Mouse (Mus musculus) inflammation-experienced regulatory T-cells, adult 6 months (primary cell): Measurements from ENCODE around the gene Fermt3. TPM values are rescaled to one million over a fixed set of nuclear protein-coding genes. Genes with fewer than 3 reads are reported as not detected.
"Not testable (repeated sequence)": the region's sequence is repeated elsewhere in the genome, so short reads cannot be mapped to it uniquely, and the experiment has no call there.

ENCODE experiments used
- ATAC-seq: one replicate; pipeline ENCODE4 v1.8.0; 2017
- polyA plus RNA-seq, 3 experiments: library from polyadenylated mRNA; unstranded; fragments of 100-300 nt; shearing (Covaris generic); gene quantifications; one replicate each; pipeline ENCODE4 v1.2.1; 2017

Fermt3 gene
- polyA plus RNA-seq, 3 experiments from 2014 or later: 253 to 288 (median 257) TPM

DNA sequence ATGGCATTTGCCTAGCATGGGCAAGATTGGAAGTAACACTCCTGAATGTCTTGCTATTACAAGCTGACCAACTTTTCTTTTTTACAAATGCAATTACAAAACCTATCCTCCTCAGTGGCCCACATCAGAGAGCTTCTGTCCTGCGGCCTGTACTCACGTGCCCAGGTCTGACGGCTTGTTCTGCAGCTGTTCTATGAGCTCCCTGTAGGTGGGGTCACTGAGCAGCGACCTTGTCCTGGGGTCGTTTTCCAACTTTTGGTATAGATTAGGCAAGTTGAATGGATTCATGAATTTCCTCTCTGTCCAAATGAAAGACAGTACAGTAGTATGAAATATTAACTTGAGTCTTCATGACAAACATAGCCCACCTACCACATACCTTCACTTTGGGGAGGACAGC lies 14.7 kb upstream of the Fermt3 start:
- ATAC-seq: no peak

DNA sequence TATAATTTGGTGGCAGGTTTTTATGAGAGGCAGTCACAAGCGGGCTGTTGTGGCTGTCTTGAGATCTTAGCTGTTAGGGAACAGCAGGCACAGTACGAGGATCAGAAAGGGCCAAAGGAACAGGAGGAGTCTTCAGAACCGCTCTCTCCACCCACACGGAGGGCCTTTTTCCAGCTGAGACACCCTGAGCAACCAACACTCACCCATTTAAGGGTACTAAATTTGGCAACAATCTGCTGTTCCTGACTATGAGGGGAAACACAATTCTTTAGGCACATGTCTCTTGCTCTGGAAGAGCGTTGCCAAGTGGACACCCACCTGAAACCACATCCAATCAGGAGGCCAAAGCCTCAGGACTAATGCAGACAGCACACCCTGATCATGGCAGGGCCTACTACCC lies 10.3 kb upstream of the Fermt3 start:
- ATAC-seq: no peak

DNA sequence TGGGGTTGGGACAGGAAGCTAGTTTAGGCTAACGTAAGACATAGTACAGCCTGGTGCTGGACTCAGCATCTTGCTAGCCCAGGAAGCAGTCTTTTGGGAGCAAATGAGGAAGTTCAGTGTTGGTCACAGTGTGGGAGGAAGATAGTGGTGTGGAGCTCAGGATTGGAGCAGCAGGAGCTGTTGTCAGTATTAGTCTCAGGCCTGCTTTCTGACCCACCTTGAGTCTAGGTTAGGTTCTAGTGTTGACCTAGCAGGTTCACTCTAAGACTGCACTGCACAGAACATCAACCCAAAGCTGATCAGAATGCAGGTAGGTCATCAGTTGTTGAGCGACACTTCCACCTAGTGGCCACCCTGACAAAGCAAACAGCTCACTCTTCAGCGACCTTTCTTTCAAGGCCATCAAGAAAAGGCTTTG lies 964 bp upstream of the Fermt3 start:
- ATAC-seq: peak; percentile 43

DNA sequence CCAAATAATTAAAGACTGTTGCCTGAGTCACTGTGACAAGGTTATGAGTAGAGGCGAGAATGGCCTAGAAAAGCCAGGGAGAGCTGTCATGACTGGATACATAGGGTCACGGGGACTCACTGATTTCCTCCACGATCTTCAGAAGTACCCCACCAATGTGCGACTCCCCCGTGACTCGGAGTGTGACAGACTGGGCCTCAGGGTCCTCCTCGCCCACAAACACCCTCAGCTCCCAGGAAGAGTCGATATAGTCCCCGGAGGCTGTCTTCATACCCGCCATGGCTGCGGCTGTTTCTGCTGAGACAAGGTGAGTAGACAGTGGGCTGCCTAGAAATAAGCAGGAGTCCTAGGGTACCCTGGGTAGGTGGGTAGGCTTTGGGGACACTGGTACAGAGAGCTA lies 723 bp downstream of the Fermt3 start:
- no peak for ATAC-seq

DNA sequence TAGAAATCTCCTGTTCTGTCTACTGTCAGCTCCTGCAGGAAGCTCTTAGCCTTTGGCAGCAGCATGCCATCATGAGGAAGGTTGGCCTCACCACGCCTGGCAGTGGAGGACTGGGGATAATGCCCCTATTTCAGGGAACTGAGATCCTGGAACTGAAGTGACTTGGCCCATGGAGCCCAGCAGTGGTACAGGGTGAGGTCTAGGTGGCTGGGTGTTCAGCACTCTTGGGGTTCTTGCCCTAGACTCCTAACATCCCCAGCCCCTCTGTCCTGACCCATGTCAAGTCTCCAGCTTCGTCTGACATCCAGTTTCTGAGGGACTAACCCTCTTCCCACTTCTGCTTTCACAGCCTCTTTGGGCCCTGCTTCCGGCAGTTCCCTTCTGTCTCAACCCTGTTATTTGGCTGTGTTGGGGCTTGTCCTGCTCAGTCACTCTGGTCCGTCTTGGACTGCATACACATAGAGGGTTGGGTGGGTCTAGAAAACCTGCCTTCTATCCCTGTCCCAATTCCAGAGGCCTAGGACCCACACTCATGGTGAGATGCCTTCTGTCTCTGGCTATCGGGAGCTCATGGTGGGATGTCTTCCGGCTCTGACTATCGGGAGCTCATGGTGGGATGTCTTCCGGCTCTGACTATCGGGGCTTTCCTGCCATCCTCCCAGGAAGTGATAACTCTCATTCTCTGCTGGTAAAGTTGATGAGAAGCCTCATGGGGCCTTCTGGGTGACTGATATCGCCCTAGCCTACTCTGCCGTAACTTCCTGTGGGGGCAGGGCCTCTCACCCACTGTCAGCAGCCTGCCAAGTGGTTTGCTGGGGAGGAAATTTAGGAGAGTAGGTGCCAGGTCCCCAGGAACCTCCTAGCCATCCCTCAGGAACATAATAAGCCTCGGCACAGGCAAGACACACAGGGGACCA lies 1.5 kb downstream of the Fermt3 start:
- peak; percentile 74 for ATAC-seq

DNA sequence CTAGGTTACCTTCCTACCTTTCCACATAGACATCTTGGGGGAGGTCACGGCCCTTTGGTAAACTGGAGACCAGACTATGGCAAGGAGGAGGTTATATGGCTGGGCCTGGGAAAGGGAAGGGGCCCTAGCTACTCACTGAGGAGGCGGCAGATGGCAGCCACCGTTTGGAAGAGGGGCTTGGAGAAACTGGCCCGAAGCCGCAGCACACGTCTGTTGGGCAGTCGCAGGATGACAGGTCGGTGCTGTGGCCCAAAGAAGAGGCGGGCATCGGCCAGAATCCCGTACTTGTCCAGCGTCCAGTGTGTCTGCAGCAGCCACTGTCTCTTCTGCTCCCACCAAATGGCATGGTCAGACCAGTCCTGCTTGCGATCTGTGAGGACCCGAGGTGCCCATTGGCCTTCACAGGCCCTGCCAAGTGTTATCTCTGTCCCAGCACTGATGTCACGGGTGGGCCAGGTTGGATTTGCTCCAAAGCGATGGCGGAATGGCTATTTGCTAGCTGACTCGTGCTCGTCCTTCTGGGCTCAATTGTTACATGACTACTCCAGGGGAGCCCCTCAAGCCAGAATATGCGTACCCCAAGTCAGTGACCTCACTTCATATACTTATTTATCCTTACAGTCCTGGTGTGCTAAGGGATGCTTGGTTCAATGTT lies 4.7 kb downstream of the Fermt3 start:
- no peak for ATAC-seq

DNA sequence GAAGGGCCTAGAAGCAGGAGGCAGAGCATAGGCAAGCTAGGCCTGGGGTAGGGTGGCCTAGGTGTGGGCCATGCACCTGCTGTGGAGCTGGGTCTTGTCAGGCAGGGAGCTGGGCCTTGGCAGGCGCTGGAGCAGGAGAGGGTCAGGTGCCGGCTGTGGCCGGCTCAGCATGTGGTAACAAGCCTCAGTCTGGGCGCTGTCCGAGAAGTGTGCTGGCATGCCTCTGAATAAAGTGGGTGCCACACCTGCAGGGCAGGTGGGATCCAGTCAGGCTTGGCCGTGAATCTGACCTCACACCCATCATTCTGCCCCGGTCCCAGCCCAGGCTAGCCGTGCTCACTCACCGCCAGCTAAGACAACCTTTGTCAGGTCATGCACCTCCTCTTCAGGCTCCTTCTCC lies 5.3 kb downstream of the Fermt3 start:
- ATAC-seq: no peak

DNA sequence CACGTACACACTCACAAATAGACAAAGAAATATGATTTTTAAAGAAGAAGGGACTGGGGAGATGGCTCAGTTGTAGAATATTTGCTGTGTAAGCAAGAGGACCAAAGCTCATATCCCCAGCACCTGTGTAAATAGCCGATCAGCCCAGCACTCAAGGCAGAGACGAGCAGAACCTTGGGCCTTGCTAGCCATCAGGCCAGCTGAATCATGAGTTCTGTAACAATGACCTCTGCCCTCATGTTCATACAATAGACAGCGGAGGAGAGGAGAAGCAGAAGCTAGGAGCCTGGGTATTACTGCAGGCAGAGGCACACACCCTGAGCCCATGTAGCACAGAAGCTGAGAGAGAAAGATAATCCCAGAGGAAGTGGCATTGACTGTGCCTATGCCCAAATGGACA lies 6.8 kb downstream of the Fermt3 start:
- no peak for ATAC-seq

DNA sequence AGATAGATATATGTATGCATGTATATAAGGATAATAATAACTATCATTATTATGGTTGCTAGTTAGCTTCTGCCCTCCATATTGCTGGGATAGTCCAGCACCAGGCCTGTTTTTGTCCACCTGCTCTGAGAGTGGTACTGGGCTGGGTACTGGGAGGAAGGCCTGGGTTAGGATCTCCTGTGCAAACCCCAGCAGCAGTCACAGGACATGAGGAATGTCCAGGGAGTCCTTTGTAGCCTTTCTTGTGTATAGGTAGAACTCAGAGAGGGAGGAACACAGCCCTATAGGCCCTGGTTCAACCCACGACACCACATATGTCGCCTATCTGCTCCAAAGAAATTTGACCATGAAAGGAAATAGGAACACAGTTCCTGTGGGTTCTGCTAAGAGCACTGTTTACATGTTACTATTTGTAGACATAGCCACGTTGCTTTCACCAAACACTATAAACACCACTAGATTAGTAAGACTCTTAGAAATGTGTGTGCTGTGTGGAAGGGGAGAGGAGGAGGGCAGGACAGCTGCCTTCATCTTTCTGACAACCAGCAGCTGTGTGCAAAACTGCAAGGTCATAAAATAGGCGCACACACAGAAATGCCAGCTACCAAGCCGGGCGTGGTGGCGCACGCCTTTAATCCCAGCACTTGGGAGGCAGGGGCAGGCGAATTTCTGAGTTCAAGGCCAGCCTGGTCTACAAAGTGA lies 12.2 kb downstream of the Fermt3 start:
- no peak for ATAC-seq

DNA sequence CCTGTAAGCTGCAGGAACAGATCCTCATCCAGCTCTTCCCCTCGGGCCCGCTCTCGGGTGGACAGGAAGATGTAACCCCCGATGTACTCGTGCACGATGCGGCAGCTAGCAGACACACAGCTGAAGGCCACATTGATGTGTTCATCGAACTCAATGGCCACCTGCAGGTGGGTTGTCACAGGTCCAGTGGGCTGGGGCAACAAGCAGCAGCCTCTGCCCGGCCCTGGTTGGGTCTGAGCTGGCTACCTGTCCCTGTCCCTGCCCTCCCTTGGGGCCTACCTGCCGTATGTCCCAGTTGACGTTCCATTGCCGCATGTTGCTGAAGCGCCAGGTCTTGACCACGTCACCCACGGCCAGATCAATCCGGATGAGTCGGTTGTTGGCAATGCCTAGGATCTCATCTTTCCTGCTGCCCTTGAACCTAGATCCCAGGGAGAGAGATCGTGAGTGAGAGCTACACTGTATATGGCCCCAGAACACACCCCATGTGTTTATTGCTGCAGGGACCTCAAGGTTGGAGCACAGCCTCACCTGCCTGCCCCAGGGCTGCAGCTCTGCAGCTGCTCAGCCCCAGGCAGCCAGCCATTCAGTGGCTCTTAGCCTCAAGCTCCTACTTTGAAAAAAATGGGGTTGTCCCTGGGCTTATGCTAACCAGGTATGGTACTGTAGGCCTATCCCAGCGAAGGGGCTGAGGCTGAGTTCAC lies 19.8 kb downstream of the Fermt3 start:
- ATAC-seq: no peak

DNA sequence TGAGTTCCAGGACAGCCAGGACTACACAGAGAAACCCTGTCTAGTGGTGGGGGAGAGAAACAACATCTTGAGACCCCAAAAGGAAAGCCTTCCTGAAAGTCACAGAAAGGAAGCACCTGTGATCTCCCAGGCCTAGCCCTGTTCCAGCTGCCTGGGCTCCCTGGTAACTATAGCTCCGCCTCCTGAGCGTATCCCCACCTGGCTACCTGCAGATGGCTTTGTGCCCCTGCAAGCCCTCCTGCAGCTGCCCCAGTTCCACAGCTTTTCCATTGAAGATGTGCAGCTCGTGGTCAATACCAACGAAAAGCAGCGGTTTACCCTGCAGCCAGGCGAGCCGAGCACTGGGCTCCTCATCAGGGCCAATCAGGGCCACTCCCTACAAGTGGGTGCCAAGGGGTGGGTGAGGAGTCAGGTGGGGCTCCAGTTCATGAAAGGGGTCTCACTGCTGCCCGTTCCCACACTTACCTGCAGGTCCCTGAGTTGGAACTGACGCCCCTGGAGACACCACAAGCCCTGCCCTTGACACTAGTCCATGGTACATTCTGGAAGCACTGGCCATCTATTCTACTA lies 21.5 kb downstream of the Fermt3 start:
- no peak for ATAC-seq

DNA sequence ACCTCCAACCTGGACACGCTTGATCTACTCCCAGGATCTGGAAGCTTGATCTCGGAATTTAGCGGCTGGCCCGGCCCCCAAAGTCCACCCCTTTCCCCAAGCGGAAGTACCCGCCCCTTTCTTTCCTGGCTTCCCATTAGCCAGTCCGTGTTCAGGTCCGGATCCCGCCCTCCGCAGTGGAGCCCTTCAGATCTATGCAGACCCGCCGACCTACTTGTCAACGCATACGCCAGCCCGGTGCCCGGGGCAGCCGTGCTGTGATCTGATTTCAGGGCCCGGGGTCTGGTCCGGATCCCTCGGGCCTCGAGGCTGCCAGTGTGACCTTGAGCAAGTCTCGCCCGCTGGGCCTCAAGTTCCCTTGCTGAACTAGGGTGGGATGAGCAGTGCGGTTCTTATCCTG lies 23.3 kb downstream of the Fermt3 start, which contains the start of the genes Nudt22 and Trpt1:
TSS of gene Nudt22 (minus strand) at position 112 of the 400 bp plus-strand sequence.
TSS of gene Trpt1 (plus strand) at position 126 of the 400 bp plus-strand sequence.
- ATAC-seq: peak; percentile 50

DNA sequence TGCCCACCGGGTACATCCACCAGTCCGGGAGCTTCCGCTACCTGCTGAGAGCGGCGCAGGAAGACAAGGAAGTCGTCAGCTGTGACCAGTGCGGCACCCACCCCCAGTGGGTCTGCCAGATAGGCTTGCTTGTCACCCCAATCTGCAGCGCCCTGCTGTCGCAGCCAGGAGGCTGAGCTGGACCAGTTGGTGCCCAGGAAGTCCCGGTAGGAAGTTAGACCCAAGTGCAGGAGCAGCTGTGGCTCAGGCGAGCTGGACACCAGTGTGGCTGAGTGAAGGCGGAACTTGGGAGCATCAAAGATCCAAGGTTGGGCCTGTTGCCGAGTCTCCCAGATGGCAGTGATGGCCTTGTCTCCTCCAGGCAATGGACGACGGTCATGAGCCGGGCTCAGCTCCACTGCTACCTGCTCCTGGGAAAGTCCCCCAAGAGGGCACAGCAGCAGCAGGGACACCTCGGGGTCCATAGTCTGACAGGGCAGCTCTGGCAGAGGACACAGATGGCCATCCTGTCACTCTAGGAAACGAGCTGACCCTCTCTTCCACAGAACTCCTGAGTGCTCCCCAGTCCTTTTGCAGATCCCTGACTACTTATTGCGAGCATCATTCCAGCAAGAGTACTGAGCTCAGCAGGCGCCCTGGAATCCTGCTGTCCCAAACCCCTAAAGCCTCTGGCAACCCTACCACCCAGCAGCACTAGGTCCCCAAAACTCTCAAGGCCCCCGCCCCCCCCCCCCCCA lies 23.8 kb downstream of the Fermt3 start:
- ATAC-seq: no peak

DNA sequence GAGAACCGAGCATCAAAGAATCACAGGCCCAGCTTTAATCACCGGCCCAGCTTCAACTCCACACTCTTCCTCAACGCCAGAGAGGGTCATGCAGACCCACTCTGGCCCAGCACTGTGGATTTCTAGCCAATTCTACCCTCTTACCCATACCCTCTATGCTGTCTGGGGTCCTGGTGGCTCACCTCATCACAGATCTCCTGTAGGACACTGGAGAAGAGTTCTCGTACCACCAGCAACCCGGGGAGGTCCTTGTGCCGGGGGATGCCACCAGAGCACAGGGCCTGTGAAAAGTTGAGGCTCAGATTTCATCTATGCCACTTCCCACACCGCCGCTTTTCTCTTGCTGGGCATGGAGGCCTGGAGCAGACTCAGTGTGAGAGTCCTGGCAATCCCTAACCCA lies 24.8 kb downstream of the Fermt3 start:
- no peak for ATAC-seq

DNA sequence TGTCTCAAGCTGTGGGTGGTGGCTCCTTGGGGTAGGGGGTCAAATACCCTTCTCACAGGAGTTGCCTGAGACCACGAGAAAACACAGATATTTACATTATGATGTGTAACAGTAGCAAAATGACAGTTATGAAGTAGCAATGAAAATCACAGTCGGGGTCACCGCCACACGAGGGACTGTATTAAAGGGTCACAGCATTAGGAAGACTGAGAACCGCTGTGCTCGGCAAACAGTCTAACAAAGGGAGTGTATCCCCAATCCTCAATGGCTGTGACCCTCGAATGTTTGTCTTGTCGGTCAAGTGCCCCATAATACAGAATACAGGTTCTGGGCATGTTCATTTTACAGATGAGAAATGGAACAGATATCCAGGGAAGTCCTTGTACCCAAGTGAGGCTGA lies 25.3 kb downstream of the Fermt3 start:
- ATAC-seq: no peak

DNA sequence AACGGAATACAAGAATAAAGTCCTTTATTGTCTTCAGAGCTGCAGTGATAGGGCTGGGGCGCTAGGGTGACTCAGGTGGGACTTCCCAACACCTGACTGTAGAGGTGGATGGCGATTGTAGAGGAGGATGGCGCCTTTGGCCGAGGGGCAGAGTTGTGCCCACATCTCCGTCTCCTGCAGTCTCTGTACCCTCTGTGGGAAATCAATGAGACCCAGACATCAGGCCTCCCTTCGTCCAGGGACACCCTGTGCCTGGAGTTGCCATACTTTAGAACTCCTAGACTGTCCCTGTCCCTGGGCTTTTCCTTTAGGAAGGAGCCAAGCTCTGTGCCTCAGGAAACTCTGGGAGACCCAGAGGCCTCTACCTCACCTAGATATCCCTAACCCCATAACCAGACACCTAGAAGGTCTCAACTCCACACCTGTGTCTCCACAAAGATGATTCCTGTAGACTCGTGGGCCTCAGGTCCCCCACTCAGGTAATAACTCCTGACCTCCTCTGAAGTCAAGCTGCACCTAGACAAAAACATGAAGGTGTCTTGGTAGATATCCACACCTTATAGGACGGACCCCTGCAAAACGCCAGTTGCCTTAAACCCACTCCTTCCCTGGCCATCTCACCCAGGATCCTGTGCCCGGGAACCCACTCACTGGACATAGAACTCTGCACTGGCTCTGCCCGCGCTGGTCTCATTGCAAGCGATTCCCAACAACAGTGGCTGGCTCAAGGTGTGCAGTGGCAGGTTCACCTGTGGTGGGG lies 26.1 kb downstream of the Fermt3 start:
- no peak for ATAC-seq

DNA sequence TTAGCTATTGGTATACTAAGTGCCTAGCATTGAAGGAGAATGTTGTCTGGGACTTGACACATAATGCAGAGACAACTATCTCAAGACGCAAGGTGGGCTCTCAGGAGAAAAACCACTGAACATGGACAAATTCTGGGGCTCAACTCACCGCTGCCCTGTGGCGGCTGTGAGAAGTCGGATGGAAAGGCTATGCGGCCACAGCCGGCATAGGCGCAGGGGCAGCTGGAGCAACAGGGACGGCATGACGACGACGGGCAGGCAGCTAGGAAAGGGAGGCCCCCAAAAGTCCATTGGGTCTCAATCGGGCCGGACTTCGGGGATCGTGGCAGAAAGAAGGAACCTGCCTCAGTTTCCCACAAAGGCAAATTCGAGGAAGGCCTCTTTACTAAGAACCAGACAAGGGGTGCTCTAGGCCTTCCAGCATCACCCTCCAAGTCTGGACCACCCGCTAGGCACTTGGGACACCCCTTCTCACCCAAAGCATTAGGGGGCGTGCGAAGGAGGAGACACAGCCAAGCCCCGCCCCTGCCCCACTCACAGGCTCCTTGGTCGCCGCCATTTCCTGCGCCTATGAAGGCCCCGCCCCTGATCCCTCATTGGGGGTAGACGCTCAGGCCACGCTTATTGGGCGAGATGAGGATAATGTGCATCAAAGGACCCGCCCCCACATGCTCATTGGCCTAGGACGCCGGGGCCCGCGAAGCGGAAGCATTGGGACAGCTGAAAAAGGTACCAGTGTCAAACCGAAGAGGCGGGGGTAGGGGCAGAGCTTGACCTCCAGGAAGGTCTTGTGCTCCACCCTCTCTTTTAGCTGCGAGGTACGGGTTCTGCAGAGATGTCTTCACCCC lies 27.0 kb downstream of the Fermt3 start, which contains the start of gene Dnajc4:
TSS of gene Dnajc4 (minus strand) at position 562 of the 848 bp plus-strand sequence.
- ATAC-seq: peak; percentile 98

DNA sequence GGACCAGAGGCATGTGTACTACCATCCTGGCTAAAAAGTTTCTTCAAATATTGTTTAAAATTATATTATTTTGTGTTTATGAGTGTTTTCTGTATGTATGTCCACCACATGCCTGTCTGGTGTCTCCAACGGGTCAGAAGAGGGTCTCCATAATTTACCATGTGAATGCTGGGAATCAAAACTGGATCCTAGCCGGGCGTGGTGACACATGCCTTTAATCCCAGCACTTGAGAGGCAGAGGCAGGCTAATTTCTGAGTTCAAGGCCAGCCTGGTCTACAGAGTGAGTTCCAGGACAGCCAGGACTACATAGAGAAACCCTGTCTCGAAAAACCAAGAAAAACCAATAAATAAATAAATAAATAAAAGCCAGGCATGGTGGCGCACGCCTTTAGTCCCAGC lies 28.1 kb downstream of the Fermt3 start:
- not testable (repeated sequence) for ATAC-seq

DNA sequence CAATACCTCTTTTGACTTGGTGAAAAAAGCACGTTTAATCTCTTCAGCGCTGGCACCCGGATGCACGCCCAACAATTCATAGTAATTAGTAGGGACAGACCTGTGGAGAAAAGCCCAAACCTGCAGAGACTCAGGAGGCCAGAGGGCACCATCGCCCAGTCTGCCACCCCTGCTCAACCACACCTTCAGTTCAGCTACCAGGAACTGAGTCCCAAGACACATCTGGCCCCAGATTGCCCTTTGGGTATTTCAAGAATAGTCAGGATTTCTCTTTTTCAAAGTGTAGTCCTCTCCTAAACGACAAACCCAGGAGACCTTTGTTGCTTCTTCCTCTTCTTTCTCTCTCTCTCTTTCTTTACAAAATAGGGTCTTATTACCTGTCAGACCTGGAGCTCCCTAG lies 28.6 kb downstream of the Fermt3 start:
- no peak for ATAC-seq

DNA sequence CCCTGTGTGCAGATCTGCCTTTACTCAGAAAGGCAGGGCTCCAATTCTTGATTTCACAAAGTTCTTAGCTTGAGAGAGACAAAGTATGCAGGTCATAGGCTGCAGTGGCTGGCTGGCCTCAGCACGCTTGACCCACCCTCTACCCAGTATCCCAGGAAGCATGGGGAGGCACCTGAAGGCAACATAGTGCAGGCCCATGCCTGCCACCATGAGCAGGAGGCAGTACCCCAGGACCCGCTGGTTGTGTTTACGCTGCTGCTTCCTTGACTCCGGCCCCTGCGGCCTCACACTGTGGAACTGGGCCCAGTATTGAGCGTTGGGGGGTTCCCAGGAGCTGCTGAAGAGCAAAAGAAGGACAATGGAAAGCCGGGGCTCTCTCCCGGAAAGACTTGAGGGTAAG lies 30.0 kb downstream of the Fermt3 start:
- ATAC-seq: no peak
